Mouse (Mus musculus): ENCODE measurements around the gene Oxt. TPM values are rescaled to one million over a fixed set of nuclear protein-coding genes. Genes with fewer than 3 reads are reported as not detected.
"Not testable (repeated sequence)": the region's sequence is repeated elsewhere in the genome, so short reads cannot be mapped to it uniquely, and the experiment has no call there.

Gene Oxt
- not detected in 2 replicates for polyA plus RNA-seq (2012; rRNA removed)

DNA sequence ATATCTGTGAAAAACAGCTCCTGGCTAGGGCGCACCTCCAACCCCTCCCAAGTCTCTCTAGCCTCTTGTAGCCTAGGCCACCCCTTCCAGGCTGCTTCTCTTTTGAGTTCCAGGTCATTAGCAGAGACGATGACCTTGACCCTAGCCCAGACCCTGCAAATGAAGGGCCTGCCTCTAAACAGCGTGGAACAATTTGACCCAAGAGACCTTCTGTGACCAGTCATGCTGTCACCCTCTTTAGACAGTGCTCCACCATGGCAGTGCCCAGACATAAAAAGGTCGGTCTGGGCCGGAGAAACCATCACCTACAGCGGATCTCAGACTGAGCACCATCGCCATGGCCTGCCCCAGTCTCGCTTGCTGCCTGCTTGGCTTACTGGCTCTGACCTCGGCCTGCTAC is at the start of gene Oxt:
TSS of gene Oxt (plus strand) at position 301 of the 400 bp plus-strand sequence.
- DNase-seq (ENCODE audit: low spot score), result no peak

DNA sequence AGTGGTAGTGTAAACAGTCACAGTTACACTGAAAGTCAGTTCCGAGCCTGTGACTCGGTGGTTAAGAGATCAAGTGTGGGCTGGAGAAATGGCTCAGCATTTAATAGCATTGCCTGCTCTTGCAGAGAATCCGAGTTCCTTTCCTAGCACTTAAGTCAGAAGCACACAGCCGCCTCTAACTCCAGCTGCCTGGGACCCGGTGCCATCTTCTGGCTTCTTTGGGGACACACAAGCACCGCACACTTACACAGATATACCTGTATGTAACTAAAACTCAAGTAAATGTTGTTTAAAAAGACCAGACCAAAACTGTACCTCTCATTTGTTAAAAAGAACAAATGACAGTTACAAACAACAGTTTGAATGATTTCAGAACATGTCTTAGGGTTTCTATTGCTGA is 47.5 kb upstream of the Oxt start:
- DNase-seq (ENCODE audit: low spot score), result no peak

DNA sequence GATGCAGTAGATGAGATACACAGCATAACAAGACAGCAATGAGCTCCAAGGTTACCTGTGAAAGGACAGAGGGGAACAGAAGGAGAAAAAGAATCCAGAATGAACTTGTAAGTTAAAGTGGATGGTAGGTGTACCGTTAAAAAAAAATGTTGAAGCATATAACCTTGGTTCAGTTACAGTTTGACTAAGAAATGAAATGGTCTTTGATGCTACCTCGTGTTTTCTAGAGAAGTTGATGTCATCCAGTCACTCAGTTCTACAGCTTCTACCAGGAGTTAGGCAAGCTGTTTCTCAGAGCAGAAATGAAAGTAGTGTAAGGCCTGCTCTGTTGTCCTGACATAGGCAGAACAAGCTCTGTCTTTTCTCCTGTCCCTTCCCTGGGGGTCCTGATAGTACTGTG is 46.7 kb upstream of the Oxt start:
- DNase-seq (ENCODE audit: low spot score), result no peak

DNA sequence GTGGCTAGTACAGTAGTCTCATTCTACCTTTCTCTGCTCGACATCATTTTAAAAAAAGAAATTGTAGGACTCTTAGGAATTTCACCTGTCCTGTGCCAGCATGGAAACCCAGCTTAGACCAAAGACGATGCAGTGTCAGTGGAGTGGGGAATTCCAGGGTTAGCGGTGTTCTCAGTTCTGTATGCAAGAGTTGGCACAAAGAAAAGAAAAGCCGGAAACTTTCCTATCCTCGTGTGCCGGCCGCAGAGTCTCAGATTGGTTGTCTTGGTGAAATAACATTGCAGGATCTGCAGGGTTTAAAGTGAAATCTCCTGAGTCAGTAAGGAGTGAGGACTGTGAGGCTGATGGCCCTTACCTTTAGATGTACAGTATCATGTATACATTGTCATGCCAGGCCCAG is 46.0 kb upstream of the Oxt start:
- DNase-seq (ENCODE audit: low spot score), result no peak

DNA sequence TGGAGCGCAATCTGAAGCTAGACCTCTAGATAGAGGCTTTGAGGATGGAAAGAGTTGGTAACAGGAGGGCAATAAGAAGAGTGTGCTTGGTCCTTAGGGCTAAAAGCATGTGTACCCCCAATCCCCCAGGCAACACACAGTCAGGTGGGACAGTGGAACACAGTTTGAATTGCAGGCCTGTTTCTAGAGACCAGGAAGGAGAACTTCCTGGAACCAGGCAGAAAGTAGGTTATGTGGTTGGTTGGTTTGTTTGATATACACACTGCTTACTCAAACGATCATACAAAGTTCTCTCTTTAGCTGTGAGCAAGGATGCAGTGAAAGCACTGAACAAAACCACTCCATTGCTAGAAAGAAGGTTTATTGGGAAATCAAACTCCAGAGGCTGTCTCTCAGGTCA is 43.8 kb upstream of the Oxt start:
- no peak for DNase-seq (ENCODE audit: low spot score)

DNA sequence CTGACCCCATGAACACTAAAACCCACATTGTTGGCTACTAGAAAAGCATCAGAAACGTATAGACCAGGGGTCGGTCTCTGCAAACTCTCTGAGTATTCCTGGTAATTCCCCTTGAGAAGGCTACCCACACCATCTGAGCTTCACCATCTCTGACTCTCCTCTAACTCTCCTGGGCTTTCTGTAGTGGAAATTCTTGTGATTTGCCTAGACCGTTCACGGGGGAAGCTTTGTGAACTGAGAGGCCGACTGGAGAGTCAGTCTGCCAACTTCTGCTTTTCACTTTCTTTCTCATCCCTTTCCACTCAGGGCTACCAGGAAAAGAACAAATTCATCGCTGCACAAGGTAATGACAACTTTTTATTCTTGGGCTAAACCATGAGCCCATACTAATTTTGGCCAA is 41.0 kb upstream of the Oxt start:
- no peak for DNase-seq (ENCODE audit: low spot score)

DNA sequence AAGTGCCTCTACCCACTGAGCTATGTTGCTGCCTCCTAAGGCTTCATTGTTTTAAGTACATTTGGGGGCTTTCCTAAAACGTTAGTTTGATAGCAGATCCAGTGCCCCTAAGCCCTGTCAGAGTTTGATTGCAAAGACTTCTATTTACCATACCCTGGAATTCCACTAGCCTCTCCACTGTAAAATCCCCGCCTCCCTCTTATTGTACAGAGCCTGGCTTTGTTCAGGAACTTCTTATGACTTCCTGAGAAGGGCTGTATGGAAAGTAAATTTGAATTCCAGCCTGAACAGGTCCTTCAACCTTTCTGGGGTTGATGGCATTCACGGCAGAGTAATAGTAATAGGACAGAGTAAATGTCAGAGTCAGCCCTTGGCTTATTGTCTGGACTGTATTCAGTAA is 39.1 kb upstream of the Oxt start:
- DNase-seq (ENCODE audit: low spot score), result no peak

DNA sequence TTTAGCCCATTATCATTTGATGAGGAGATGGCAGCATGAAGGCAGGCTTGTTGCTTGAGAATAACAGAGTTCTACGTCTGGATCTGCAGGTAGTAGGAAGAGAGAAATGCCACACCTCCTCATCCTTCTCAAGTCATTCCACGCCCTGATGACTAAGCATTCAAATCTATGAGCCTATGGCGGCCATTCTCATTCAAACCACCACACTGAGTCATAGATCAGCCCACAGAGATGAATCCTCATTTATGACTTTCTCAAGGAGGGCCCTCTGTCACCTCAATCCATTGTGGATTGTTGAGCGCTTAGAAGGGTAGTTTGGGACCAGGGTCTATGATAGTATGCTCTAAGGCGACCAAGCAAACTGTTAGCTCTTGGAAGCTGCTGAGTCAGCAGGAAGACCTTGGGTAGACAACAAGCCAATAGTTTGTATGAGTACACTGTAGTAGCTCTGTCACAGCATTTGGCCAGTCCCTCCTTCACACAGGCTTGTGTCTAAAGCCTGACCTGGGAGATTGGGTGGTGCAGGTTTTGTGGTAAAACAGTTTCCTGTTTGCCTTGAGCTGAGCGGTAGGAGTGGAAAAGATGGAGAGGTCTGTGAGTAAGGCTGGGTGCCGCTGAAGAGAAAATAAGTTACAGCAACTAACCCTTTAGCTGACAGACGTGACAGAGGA is 37.0 kb upstream of the Oxt start:
- no peak for DNase-seq (ENCODE audit: low spot score)

DNA sequence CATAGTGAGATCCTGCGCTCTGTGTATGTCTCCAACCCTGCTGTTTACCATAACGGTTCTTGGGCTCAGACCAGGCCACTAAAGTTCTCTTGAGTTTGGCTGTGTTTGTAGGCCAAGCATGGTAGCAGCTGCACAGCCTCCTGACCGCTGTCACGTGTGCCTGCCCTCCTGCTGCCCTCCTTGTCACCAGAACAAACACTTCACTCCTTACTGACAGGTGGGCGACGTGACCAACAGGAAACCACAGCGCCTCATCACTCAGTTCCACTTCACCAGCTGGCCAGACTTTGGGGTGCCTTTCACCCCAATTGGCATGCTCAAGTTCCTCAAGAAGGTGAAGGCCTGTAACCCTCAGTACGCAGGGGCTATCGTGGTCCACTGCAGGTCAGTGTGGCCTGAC is 35.7 kb upstream of the Oxt start:
- DNase-seq (ENCODE audit: low spot score), result no peak

DNA sequence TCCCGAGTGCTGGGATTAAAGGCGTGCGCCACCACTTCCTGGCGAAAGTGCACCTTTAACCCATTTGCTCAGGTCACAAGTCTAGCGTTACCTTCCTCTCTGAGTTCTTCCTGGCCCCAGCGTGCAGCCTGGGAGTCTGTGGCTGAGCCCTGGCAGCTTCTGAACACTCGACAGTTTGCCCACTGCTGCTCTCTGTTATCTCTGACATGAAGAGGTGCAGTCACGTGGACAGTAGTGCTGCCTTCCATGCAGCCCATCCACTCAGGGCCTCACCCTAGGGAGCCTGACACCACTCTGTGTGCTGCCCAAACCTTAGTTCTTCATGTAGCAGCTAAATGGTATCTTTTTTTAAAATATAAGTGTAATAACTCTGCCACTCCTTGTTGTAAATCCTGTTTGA is 29.0 kb upstream of the Oxt start:
- DNase-seq (ENCODE audit: low spot score), result no peak

DNA sequence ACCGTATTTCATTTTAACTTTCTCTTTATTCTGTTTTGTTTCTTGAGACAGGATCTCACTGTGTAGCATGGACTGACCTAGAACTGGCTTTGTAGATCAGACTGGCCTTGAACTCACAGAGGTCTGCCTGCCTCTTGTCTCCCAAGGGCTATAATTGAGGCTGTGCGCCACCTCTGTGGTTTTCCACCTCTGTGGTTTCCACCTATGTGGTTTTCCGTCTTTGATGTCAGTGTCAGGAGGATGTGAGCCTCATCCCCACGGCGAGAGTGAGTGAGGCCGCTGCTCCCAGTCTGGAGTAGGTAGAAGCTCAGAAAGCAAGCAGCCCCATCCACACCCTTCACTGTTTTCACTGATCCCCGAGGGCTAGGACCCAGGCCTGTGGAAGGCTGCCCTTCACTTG is 21.1 kb upstream of the Oxt start:
- DNase-seq (ENCODE audit: low spot score), result no peak

DNA sequence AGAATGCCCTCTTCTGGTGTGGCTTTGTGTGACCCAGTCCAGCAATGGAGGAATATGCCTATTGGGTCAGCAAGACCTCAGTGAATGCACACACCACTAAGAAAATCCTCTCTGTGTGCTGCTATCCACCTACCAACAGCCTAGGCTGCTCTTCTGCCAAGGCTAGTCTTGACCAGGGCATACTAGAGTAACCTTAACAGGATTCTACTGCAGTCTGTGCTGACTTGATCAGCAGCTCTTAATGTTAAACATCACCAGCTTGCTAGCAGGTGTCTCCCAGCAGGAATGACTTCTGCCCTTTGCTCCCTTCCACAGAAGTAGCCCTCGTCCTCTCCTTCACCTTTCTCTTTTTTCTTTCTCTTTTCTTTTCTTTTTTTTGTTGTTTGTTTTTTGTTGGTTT is 19.7 kb upstream of the Oxt start:
- DNase-seq (ENCODE audit: low spot score), result no peak

DNA sequence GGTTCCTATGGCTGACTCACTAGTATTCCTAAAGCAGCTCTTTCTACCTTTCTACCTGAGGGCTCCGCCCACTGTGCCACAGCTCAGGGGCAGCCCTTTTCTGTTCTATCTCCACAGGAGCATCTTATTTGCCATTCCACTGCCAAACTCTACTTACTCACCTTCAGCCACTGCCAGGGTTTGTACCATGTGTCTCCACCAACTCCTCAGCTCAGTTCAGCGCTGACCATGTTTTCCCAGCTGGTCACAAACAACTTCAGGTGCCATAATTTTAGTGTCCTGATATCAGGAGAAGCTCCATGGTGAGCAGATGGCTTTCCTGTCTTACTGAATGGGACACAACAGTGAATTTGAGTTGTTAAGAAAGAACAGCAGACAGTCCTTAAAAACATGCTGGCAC is 18.5 kb upstream of the Oxt start:
- no peak for DNase-seq (ENCODE audit: low spot score)

DNA sequence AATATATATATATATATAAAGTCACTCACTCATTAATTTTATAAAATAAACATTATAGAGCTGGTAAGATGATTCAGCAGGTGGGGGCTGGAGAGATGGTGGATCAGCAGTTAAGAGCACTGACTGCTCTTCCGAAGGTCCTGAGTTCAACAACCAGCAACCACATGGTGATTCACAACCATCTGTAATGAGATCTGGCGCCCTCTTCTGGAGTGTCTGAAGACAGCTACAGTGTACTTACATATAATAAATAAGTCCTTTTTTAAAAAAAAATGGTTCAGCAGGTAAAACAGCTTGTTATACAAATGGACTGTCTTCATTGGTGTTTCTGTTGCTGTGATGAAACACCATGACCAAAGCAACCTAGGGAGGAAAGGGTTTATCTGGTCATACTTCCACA is 18.0 kb upstream of the Oxt start:
- no peak for DNase-seq (ENCODE audit: low spot score)

DNA sequence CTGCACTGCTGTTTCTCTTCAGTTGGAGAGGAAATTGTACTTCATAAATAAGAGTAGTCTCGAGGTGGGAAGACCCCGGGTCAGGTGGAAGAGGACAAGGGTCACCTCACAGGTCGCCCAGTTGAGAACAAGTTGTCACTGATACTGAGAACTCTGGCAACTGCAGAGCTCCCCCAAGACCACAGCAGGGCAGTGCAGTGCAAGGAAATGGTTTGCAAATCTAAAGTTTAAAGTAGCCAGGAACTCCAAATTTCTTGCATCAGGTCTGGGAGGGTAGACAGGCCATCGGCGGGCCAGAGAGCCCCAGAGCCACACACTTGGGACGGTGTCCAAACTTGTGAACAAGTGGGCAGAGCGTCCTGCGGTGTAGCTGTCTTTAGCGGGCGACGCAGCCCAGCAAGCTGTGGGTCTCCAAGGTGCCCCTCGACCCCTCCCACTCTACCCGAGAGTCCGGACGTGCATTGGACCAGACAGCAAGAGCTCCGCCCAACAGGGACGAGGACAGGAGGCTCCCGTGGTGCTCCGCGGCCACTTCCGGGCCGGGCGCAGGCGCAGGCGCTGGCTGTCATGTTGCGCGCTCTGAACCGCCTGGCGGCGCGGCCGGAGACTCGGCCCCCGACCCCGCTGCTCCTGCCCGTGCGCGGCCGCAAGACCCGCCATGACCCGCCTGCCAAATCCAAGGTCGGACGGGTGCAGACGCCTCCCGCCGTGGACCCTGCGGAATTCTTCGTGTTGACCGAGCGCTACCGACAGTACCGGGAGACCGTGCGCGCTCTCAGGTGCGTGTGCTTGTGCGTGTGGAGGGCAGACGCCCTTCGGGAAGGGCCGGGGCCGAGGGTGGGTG is 12.5 kb upstream of the Oxt start, which contains the start of gene Mrps26:
TSS of gene Mrps26 (plus strand) at position 531 of the 844 bp plus-strand sequence.
- peak; percentile 84 for DNase-seq (ENCODE audit: low spot score)

DNA sequence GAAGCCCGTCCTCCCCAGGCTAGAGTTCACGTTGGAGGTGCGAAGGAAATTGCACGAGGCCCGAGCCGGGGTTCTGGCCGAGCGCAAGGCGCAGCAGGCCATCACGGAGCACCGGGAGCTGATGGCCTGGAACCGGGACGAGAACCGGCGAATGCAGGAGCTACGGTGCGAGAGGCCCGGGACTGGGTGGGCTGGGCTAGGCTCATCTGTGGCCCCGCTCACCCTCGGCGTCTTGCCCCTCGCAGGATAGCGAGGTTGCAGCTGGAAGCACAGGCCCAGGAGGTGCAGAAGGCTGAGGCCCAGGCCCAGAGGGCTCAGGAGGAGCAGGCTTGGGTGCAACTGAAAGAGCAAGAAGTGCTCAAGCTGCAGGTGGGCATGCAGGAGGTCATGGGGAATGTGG is 11.9 kb upstream of the Oxt start:
- peak; percentile 41 for DNase-seq (ENCODE audit: low spot score)

DNA sequence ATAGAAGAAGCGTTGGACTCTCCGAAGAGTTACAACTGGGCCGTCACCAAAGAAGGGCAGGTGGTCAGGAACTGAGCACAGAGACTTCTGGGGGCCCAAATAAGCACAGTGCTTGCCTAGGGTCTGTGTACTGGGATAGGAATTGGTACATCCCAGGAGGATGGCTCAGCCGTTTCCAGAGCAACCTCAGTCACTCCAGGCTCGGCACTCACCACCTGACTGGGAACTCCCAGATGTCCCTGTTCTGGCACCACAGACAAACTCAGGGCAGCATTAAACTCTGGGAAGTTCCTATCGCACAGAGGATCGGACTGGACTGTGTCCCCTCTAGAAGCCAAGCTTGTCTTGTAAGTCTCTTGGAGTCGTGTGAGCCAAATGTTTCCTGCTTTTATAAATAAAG is 11.0 kb upstream of the Oxt start:
- DNase-seq (ENCODE audit: low spot score), result no peak

DNA sequence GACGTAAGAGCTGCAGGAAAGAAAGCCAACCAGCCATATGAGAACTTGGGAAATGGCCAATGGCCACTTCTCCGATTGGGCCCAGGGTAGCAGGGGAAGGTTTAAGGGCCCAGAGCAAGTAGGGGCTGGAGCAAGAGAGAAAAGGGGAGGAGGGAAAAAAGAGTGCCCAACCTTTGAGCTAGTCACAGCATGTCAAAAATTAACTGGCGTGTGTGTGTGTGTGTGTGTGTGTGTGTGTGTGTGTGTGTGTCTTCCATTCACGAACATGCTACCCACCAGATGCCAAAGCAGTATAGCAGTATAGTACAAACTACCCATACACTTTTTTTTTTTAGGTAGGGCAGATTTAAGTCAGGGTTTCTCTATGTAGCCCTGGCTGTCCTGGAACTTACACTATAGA is 7.1 kb upstream of the Oxt start:
- no peak for DNase-seq (ENCODE audit: low spot score)

DNA sequence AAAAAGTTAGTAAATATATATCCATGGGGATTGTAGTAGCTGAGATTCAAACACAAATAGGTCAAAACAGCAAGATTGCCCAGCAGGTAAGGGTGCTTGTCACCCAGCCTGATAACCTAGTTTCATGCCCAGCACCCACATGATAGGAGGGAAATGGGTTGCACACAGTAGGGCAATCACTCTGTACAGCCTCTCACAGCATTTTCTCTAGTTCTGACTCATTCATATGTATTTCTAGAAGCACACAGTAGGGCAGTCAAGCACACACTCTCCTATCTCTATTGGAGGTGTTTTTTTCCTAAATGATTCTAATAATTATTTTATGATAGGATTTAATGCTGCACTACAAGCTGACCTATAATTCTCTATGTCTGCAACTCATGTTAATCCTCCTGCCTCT is 6.0 kb upstream of the Oxt start:
- DNase-seq (ENCODE audit: low spot score), result no peak

DNA sequence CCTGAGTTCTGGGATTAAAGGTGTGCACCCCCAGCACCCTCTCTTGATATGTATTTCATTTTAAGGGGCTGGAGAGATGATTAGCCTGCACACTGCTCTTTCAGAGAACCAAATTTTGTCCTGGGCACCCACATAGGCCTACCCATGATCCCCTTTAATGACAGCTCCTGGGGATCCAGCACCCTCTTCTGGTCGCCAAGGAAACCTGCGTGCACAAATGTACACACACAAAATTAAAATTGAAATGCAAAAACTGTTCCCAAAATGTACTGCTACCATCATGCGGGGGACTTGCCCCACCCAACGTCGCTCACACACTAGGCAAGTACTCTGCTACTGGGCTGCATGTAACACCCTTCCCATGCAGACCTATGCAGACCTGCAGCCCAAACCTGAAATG is 1.0 kb upstream of the Oxt start:
- no peak for DNase-seq (ENCODE audit: low spot score)

DNA sequence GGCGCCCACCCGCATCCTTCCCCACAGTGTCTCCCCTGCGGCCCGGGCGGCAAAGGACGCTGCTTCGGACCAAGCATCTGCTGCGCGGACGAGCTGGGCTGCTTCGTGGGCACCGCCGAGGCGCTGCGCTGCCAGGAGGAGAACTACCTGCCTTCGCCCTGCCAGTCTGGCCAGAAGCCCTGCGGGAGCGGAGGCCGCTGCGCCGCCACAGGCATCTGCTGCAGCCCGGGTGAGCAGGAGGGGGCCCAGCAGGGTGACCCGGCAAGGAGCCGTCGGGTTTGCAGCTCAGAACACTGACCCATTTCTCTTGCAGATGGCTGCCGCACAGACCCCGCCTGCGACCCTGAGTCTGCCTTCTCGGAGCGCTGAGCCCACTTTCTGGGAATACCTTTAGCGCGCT is 591 bp downstream of the Oxt start:
- not testable (repeated sequence) for DNase-seq (ENCODE audit: low spot score)

DNA sequence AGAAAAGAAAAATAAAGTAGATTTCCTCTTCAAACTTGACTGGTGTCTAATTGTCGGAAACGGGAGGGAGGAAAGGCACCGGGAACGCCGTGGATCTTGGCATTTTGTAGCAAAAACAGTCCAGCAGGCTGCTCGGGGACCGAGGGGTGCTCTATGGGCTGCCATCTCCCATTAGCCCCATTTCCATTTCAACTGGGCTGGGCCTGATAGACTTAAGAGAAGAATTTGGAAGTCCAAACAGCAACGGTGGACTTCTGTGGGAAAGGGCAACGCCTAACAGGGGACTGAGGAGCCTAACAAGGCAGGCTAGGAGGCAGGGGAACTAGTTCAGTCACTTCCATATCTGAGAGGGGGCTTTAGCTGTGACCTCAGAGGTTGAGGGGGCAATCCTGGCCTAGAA is 1.0 kb downstream of the Oxt start:
- no peak for DNase-seq (ENCODE audit: low spot score)

DNA sequence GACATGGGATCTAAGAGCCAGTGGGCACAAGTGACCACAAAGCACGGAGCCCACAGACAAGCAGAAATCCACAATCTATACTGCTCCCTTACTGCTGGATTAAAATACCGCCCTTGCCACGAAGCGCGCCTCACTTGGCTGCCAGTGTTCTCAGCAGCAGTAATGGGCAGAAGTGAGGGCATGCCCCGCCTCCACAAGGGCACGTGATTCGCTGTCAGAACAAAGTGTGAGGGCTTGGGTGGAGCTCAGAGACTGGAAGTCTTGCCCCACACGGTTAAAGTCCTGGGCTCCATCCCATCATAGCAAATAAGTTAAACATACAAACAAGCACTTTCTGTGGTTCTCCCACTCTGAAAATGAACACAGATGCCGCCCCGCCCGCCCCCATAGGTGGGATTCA is 1.7 kb downstream of the Oxt start:
- DNase-seq (ENCODE audit: low spot score), result no peak

DNA sequence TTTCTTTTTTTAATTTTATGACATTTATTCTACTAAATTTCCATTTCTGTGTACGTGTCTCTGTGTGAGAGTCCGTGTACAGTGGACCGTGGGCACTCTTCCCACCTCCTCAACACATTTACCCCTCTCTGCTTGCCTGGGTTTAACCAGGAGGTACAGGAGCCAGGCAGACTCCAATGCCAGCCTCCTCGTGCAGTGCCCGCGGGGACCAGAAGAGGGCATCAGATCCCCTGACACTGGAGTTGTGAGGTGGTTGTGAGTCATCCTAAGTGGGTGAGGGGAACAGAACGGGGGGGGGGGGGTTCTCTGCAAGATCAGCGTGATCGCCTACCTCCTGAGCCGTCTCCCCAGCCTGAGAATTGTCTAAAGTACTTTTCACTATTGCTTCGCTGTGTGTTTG is 2.2 kb downstream of the Oxt start:
- DNase-seq (ENCODE audit: low spot score), result peak; percentile 43
